Mouse (Mus musculus) forebrain, embryonic 11.5 days (tissue): ENCODE data around the gene Spata2l. TPM values are rescaled to one million over a fixed set of nuclear protein-coding genes. Genes with fewer than 3 reads are reported as not detected.

Experiments
- ATAC-seq: fragments of 200-750 bp; cut with Nextera tagmentation; replicated peaks from 2 replicates; pipeline ENCODE4 v1.8.0; 2017; ENCODE audit warnings: moderate TSS enrichment; ENCODE audit not compliant: low FRiP score
- DNase-seq: peaks from one replicate; pipeline ENCODE4 v3.0.0-alpha.2; 2017; ENCODE audit warnings: low spot score
- H3K27ac ChIP-seq: fragments of 300-500 bp; sonication (generic); 2 replicates; pipeline ENCODE4 v1.5.1; 2014; ENCODE audit warnings: low read depth, low read length
- H3K27me3 ChIP-seq: fragments of 300-500 bp; sonication (generic); 2 replicates; pipeline ENCODE4 v1.6.1; 2014; ENCODE audit warnings: mild to moderate bottlenecking, low read length, mixed read lengths; ENCODE audit not compliant: control insufficient read depth, insufficient read depth
- H3K36me3 ChIP-seq: fragments of 300-500 bp; sonication (generic); 2 replicates; pipeline ENCODE4 v1.6.1; 2014; ENCODE audit warnings: mild to moderate bottlenecking, low read length, moderate library complexity, mixed read lengths; ENCODE audit not compliant: control insufficient read depth, insufficient read depth
- H3K4me1 ChIP-seq: fragments of 300-500 bp; sonication (generic); replicated peaks from 2 replicates; pipeline ENCODE4 v1.6.1; 2014; ENCODE audit warnings: low read length, mixed read lengths; ENCODE audit not compliant: control insufficient read depth, insufficient read depth
- H3K4me2 ChIP-seq: fragments of 300-500 bp; sonication (generic); 2 replicates; pipeline ENCODE4 v1.6.1; 2014; ENCODE audit warnings: low read depth, mild to moderate bottlenecking, low read length, moderate library complexity, mixed read lengths; ENCODE audit not compliant: severe bottlenecking
- H3K4me3 ChIP-seq: fragments of 300-500 bp; sonication (generic); 2 replicates; pipeline ENCODE4 v1.5.1; 2014; ENCODE audit warnings: low read depth, low read length
- H3K9ac ChIP-seq: fragments of 300-500 bp; sonication (generic); 2 replicates; pipeline ENCODE4 v1.6.1; 2014; ENCODE audit warnings: low read length
- H3K9me3 ChIP-seq: fragments of 300-500 bp; sonication (generic); 2 replicates; pipeline ENCODE4 v1.6.1; 2016; ENCODE audit warnings: low read length, mixed read lengths; ENCODE audit not compliant: control insufficient read depth
- WGBS: fragments of 180-500 bp; shearing (Covaris S2); extraction: QIAGEN DNeasy Blood & Tissue Kit; methylation state at CpG from one replicate; pipeline ENCODE4 v1.1.7; 2014; 5-methylcytosine and 5-hydroxymethylcytosine counted together
- polyA plus RNA-seq: library from polyadenylated mRNA; unstranded; fragments of >200 nt; fragmentation: Nextera tagmentation; extraction: Ambion mirVana; gene quantifications from 2 replicates; pipeline ENCODE4 v1.2.1, GENCODE M21; 2014

Spata2l gene
- polyA plus RNA-seq, 1 experiment from 2014 or later, result 1.8 TPM

GRCm38 (mm10) chr8:123228416-123228815 is 7.6 kb downstream of the Spata2l start:
- Histone ChIP-seq H3K27ac (no peak overlapping the region), H3K9ac (no peak overlapping the region), H3K4me2 (no peak overlapping the region), H3K4me3 (no peak overlapping the region), H3K4me1 (peaks cover 9% of the 10 kb centered on the region; the same call in 1 of the 2 replicates), H3K36me3 (peaks cover 2% of the 10 kb centered on the region; the same call in 1 of the 2 replicates), H3K9me3 (no peaks in the 10 kb centered on the region), H3K27me3 (no peaks in the 10 kb centered on the region)
- DNase-seq, result no peak
- no peak for ATAC-seq
- WGBS, result 94% methylated on average over 1 of the region's 1 CpGs

GRCm38 (mm10) chr8:123224278-123225266 is 11.5 kb downstream of the Spata2l start, which contains the start of gene Cdk10:
TSS of gene Cdk10 (plus strand) at chr8:123224842.
- Histone ChIP-seq H3K4me1 (peaks cover 9% of the 10 kb centered on the region; the same call in 1 of the 2 replicates), H3K27me3 (no peaks in the 10 kb centered on the region), H3K27ac (peak within 1 kb of the TSS; percentile 47; the same call in 1 of the 2 replicates), H3K9ac (peak within 1 kb of the TSS; percentile 82), H3K4me3 (peak within 1 kb of the TSS; percentile 69), H3K4me2 (peak within 1 kb of the TSS; percentile 77), H3K36me3 (peaks cover 2% of the 10 kb centered on the region; the same call in 1 of the 2 replicates), H3K9me3 (no peaks in the 10 kb centered on the region)
- 4% methylated on average over 59 of the region's 59 CpGs for WGBS
- ATAC-seq (peak; percentile 90), DNase-seq (peak; percentile 94)

- WGBS, result 92% methylated on average over 1 of the region's 1 CpGs
- H3K4me2 ChIP-seq, result no peak overlapping the region
- H3K4me1 ChIP-seq, result peaks cover 9% of the 10 kb centered on the region; the same call in 1 of the 2 replicates
- no peaks in the 10 kb centered on the region for H3K27me3 ChIP-seq
- H3K27ac ChIP-seq, result no peak overlapping the region
- no peak for DNase-seq
- ATAC-seq, result no peak
- H3K9ac ChIP-seq, result no peak overlapping the region
- no peaks in the 10 kb centered on the region for H3K9me3 ChIP-seq
- H3K4me3 ChIP-seq, result no peak overlapping the region
- H3K36me3 ChIP-seq, result no peaks in the 10 kb centered on the region
Observed at GRCm38 (mm10) chr8:123220917-123221316, 15.1 kb downstream of the Spata2l start.

- Histone ChIP-seq H3K27me3 (no peaks in the 10 kb centered on the region), H3K4me3 (no peak overlapping the region), H3K27ac (no peak overlapping the region), H3K9me3 (no peaks in the 10 kb centered on the region), H3K4me2 (no peak overlapping the region), H3K36me3 (no peaks in the 10 kb centered on the region), H3K4me1 (peaks cover 13% of the 10 kb centered on the region; the same call in 1 of the 2 replicates), H3K9ac (no peak overlapping the region)
- no peak for ATAC-seq
- 88% methylated on average over 3 of the region's 3 CpGs for WGBS
- no peak for DNase-seq
Observed at GRCm38 (mm10) chr8:123215430-123215829, 20.6 kb downstream of the Spata2l start.

GRCm38 (mm10) chr8:123213118-123213772 is 22.8 kb downstream of the Spata2l start:
- 24% methylated on average over 22 of the region's 22 CpGs for WGBS
- H3K4me3 ChIP-seq, result peak overlapping the region; percentile 94
- no peak for DNase-seq
- no peaks in the 10 kb centered on the region for H3K27me3 ChIP-seq
- no peak; the same call in 1 of the 2 replicates for ATAC-seq
- H3K4me2 ChIP-seq, result peak overlapping the region; percentile 94
- peaks cover 13% of the 10 kb centered on the region; the same call in 1 of the 2 replicates for H3K4me1 ChIP-seq
- H3K27ac ChIP-seq, result peak overlapping the region; percentile 9; the same call in 1 of the 2 replicates
- no peaks in the 10 kb centered on the region for H3K9me3 ChIP-seq
- H3K9ac ChIP-seq, result peak overlapping the region; percentile 54
- peaks cover 2% of the 10 kb centered on the region; the same call in 1 of the 2 replicates for H3K36me3 ChIP-seq

GRCm38 (mm10) chr8:123212321-123213117 is 23.5 kb downstream of the Spata2l start, which contains the start of the genes Chmp1a and Spata33:
TSS of gene Chmp1a (minus strand) at chr8:123212763.
TSS of gene Spata33 (plus strand) at chr8:123212832.
- WGBS, result 1% methylated on average over 76 of the region's 76 CpGs
- ATAC-seq (peak; percentile 98), DNase-seq (peak; percentile 99)
- Histone ChIP-seq H3K27ac (peak within 1 kb of the TSS; percentile 9; the same call in 1 of the 2 replicates), H3K4me3 (peak within 1 kb of the TSS; percentile 94), H3K4me2 (peak within 1 kb of the TSS; percentile 94), H3K27me3 (no peaks in the 10 kb centered on the region), H3K9me3 (no peaks in the 10 kb centered on the region), H3K36me3 (peaks cover 2% of the 10 kb centered on the region; the same call in 1 of the 2 replicates), H3K4me1 (peaks cover 13% of the 10 kb centered on the region; the same call in 1 of the 2 replicates), H3K9ac (peak within 1 kb of the TSS; percentile 89)

- H3K9ac ChIP-seq, result peak overlapping the region; percentile 89
- peak overlapping the region; percentile 94 for H3K4me3 ChIP-seq
- no peak for DNase-seq
- H3K36me3 ChIP-seq, result peaks cover 2% of the 10 kb centered on the region; the same call in 1 of the 2 replicates
- no peak for ATAC-seq
- no peaks in the 10 kb centered on the region for H3K27me3 ChIP-seq
- H3K4me1 ChIP-seq, result peaks cover 13% of the 10 kb centered on the region; the same call in 1 of the 2 replicates
- 56% methylated on average over 10 of the region's 10 CpGs for WGBS
- no peak overlapping the region for H3K27ac ChIP-seq
- H3K9me3 ChIP-seq, result no peaks in the 10 kb centered on the region
- H3K4me2 ChIP-seq, result peak overlapping the region; percentile 94
Observed at GRCm38 (mm10) chr8:123211876-123212275, 24.2 kb downstream of the Spata2l start.
